Mouse (Mus musculus) stomach, postnatal 0 days (tissue): ENCODE measurements at regions not wholly inside any gene's neighbourhood (a gene's known extent, or its start where the extent isn't known, plus 50 kb on each side); places are given as distances from the start of the nearest gene placed in this dataset.

Experiments
- ATAC-seq: fragments of 200-750 bp; cut with Nextera tagmentation; 2 replicates; pipeline ENCODE4 v1.8.0; 2017; ENCODE audit not compliant: low FRiP score, low TSS enrichment
- DNase-seq: peaks from one replicate; pipeline ENCODE4 v3.0.0-alpha.2; 2016; ENCODE audit warnings: low spot score
- H3K27ac ChIP-seq: fragments of 300-500 bp; sonication (generic); replicated peaks from 2 replicates; pipeline ENCODE4 v1.5.1; 2014; ENCODE audit warnings: mild to moderate bottlenecking, control low read depth
- H3K27me3 ChIP-seq: fragments of 300-500 bp; sonication (generic); 2 replicates; pipeline ENCODE4 v1.6.1; 2014; ENCODE audit warnings: low read length; ENCODE audit not compliant: control insufficient read depth, insufficient read depth
- H3K36me3 ChIP-seq: fragments of 300-500 bp; sonication (generic); 2 replicates; pipeline ENCODE4 v1.6.1; 2014; ENCODE audit warnings: low read length, mixed read lengths; ENCODE audit not compliant: control insufficient read depth, insufficient read depth
- H3K4me1 ChIP-seq: fragments of 300-500 bp; sonication (generic); replicated peaks from 2 replicates; pipeline ENCODE4 v1.6.1; 2014; ENCODE audit warnings: antibody characterized with exemption; ENCODE audit not compliant: control insufficient read depth, insufficient read depth
- H3K4me2 ChIP-seq: fragments of 300-500 bp; sonication (generic); replicated peaks from 2 replicates; pipeline ENCODE4 v1.6.1; 2014; ENCODE audit warnings: low read depth, mild to moderate bottlenecking, control low read depth, moderate library complexity
- H3K4me3 ChIP-seq: fragments of 300-500 bp; sonication (generic); 2 replicates; pipeline ENCODE4 v1.5.1; 2014; ENCODE audit warnings: low read depth, low read length, control low read depth
- H3K9ac ChIP-seq: fragments of 300-500 bp; sonication (generic); 2 replicates; pipeline ENCODE4 v1.6.1; 2014; ENCODE audit warnings: mild to moderate bottlenecking, low read length, control low read depth, mixed read lengths
- H3K9me3 ChIP-seq: fragments of 300-500 bp; sonication (generic); 2 replicates; pipeline ENCODE4 v1.6.1; 2016; ENCODE audit warnings: low read length; ENCODE audit not compliant: control insufficient read depth
- CTCF ChIP-seq: IDR thresholded peaks from 2 replicates; pipeline ENCODE4 v1.5.1; 2016; ENCODE audit warnings: antibody characterized with exemption, low read depth, mild to moderate bottlenecking, moderate library complexity
- EP300 ChIP-seq: optimal IDR thresholded peaks from 2 replicates; pipeline ENCODE3; 2016; ENCODE audit warnings: antibody characterized with exemption
- WGBS: fragments of 180-500 bp; shearing (Covaris S2); extraction: QIAGEN DNeasy Blood & Tissue Kit; methylation state at CpG from one replicate; pipeline ENCODE4 v1.1.7; 2014; 5-methylcytosine and 5-hydroxymethylcytosine counted together

GRCm38 (mm10) chr3:17668839-17669238, 279.4 kb upstream of the Cypt12 start:
- no peaks in the 10 kb centered on the region for H3K9me3 ChIP-seq
- no peaks in the 10 kb centered on the region for H3K4me1 ChIP-seq
- WGBS: 64% methylated on average over 2 of the region's 2 CpGs
- H3K27me3 ChIP-seq: no peaks in the 10 kb centered on the region
- TF ChIP-seq CTCF (no peak), EP300 (no peak)
- no peak overlapping the region for H3K27ac ChIP-seq
- H3K4me3 ChIP-seq: no peak overlapping the region
- H3K4me2 ChIP-seq: no peak overlapping the region
- no peak for ATAC-seq
- no peak for DNase-seq
- H3K9ac ChIP-seq: no peak overlapping the region
- no peaks in the 10 kb centered on the region for H3K36me3 ChIP-seq
